Comparison of ENCODE assay signal across 24 mouse cellular contexts in genomic region chr3:129206776-129207175, GRCm38 (mm10). TPM values are rescaled to one million over a fixed set of nuclear protein-coding genes. Genes with fewer than 3 reads are reported as not detected.
A peak's percentile ranks its signal among the peaks of the same experiment; 100 is the strongest.
DNase-seq lines count a peak whose midpoint lies in the region; ATAC-seq lines count a peak whose summit lies in the region.
"Had no signal": no experiment of that assay in that cellular context is flagged by ENCODE, and none has a peak within 500 bp of the region (broad histone marks: within the 10 kb centered on the region; RNA-seq: fewer than 3 reads in every experiment).

No protein-coding gene starts in this region.

- H3K27ac ChIP-seq in heart, embryonic 10.5 days: no peak overlapping the region
- H3K27ac ChIP-seq in embryonic facial prominence, embryonic 10.5 days (replicated peaks): no peak overlapping the region
- H3K27ac ChIP-seq in limb, embryonic 12.5 days: no peak overlapping the region
- H3K27ac ChIP-seq: gastrocnemius, adult 2 months; hindbrain, embryonic 14.5 days had no signal

- ATAC-seq in limb, embryonic 12.5 days (ENCODE audit: insufficient number of reproducible peaks, insufficient read depth, low FRiP score, low TSS enrichment, low read depth): no peak
- no peak for ATAC-seq in inflammation-experienced regulatory T-cells, adult 6 months
- ATAC-seq: forebrain, postnatal 0 days had no signal

- WGBS in heart, embryonic 10.5 days: under 1% methylated on average over 13 of the region's 13 CpGs
- 2% methylated on average over 13 of the region's 13 CpGs for WGBS in embryonic facial prominence, embryonic 10.5 days
- under 1% methylated on average over 13 of the region's 13 CpGs for WGBS in limb, embryonic 12.5 days

- no peaks in the 10 kb centered on the region for H3K9me3 ChIP-seq in heart, embryonic 10.5 days
- no peaks in the 10 kb centered on the region for H3K9me3 ChIP-seq in embryonic facial prominence, embryonic 10.5 days
- no peaks in the 10 kb centered on the region for H3K9me3 ChIP-seq in limb, embryonic 12.5 days

- no peaks in the 10 kb centered on the region for H3K36me3 ChIP-seq in heart, embryonic 10.5 days
- H3K36me3 ChIP-seq in embryonic facial prominence, embryonic 10.5 days (replicated peaks): no peaks in the 10 kb centered on the region
- H3K36me3 ChIP-seq in limb, embryonic 12.5 days: no peaks in the 10 kb centered on the region

- peaks cover 27% of the 10 kb centered on the region for H3K4me1 ChIP-seq in heart, embryonic 10.5 days
- peaks cover 25% of the 10 kb centered on the region for H3K4me1 ChIP-seq in embryonic facial prominence, embryonic 10.5 days
- peaks cover 24% of the 10 kb centered on the region for H3K4me1 ChIP-seq in limb, embryonic 12.5 days (replicated peaks)

- H3K27me3 ChIP-seq in heart, embryonic 10.5 days (ENCODE audit: insufficient read depth, poor library complexity, severe bottlenecking): peaks cover 98% of the 10 kb centered on the region
- peaks cover 99% of the 10 kb centered on the region for H3K27me3 ChIP-seq in embryonic facial prominence, embryonic 10.5 days (replicated peaks; ENCODE audit: low read depth, poor library complexity, severe bottlenecking)
- peaks cover 95% of the 10 kb centered on the region for H3K27me3 ChIP-seq in limb, embryonic 12.5 days

- 0 out of 2 replicates have a peak overlapping the region, but pooled peaks have one; percentile 5 for H3K4me3 ChIP-seq in heart, embryonic 10.5 days
- peak overlapping the region; percentile 29; the same call in 1 of the 2 replicates for H3K4me3 ChIP-seq in embryonic facial prominence, embryonic 10.5 days
- no peak overlapping the region; the same call in 1 of the 2 replicates for H3K4me3 ChIP-seq in limb, embryonic 12.5 days (replicated peaks)
- H3K4me3 ChIP-seq: erythroblast, embryonic 14.5 days; gastrocnemius, adult 2 months had no signal

- intact Hi-C loops in heart, postnatal 14 days (cut with DNase I): loop anchor here (10.0 kb wide), 3 partner anchors 742 to 1898 kb away; no protein-coding TSS in a partner anchor

- H3K9ac ChIP-seq in limb, embryonic 12.5 days (replicated peaks): no peak overlapping the region
- H3K9ac ChIP-seq: forebrain, postnatal 0 days; hindbrain, embryonic 14.5 days had no signal

- peak; percentile 71 for DNase-seq in heart, embryonic 10.5 days (ENCODE audit: low spot score)
- no peak for DNase-seq in heart, postnatal 14 days
- DNase-seq in ES-CJ7 (ENCODE audit: low read depth, low spot score): peak; percentile 39
- DNase-seq in embryonic facial prominence, embryonic 10.5 days (ENCODE audit: low spot score): peak; percentile 39
- no peak for DNase-seq in T-cell, adult 2 months (ENCODE audit: low spot score)
- DNase-seq in adrenal gland, postnatal 14 days: no peak
- DNase-seq: adrenal gland, adult 2 months; cerebellum, adult 9-11 months; gastrocnemius, adult 2 months; heart, adult 18-20 months; kidney, adult 18-20 months; kidney, postnatal 36 days; lung, postnatal 14 days; thymus, postnatal 14 days had no signal

- H3K4me2 ChIP-seq in limb, embryonic 12.5 days: peak overlapping the region; percentile 27; the same call in 1 of the 2 replicates
- H3K4me2 ChIP-seq: hindbrain, embryonic 14.5 days had no signal

RNA-seq across cellular contexts. Expression of gene Pitx2, which starts 7.1 kb away (rescaled TPM):
- polyA plus RNA-seq in heart, embryonic 10.5 days (2016; fragmentation: Nextera tagmentation; extraction: Ambion mirVana): 35.1 and 60.0 TPM in 2 replicates
- total RNA-seq in heart, postnatal 14 days (2021): under 1 TPM; 0.83 to 0.91 TPM
- polyA plus RNA-seq in embryonic facial prominence, embryonic 10.5 days (2016; fragmentation: Nextera tagmentation; extraction: Ambion mirVana): 41.4 and 43.8 TPM in 2 replicates
- 34.8 and 35.6 TPM in 2 replicates for polyA plus RNA-seq in limb, embryonic 12.5 days (2016; fragmentation: Nextera tagmentation; extraction: Ambion mirVana)
- under 1 TPM in 1 of 3 experiments, not detected in 2; 0.19 TPM for polyA plus RNA-seq in inflammation-experienced regulatory T-cells, adult 6 months (2017; shearing (Covaris generic))
- 0.41 TPM in 1 of 2 replicates, not detected in the other for total RNA-seq in adrenal gland, postnatal 14 days (2021)
- total RNA-seq: layer of hippocampus, postnatal 25 days; left cerebral cortex, postnatal 36 days; monocyte, adult 5-6 weeks; neutrophil, adult 5-6 weeks had no signal
- polyA plus RNA-seq: erythroblast, embryonic 14.5 days; spleen, adult 2 months had no signal

Comparison
In these comparisons a context has a peak if more than half of its experiments do, and no peak if none do; other contexts are left out.
1. DNase-seq: peak in heart, embryonic 10.5 days (single experiment), ES-CJ7 (single experiment) and embryonic facial prominence, embryonic 10.5 days (single experiment); none in heart, postnatal 14 days (0 of 2), T-cell, adult 2 months (single experiment) and adrenal gland, postnatal 14 days (single experiment).
2. RNA of gene Pitx2, which starts 7.1 kb away (polyA plus RNA-seq): 35.1 to 60.0 TPM in heart, embryonic 10.5 days, 41.4 to 43.8 TPM in embryonic facial prominence, embryonic 10.5 days and 34.8 to 35.6 TPM in limb, embryonic 12.5 days; 0.19 TPM in inflammation-experienced regulatory T-cells, adult 6 months; every median in the first group is over 10 times any median in the second.